Mouse (Mus musculus) induced T-regulatory cell, adult 2 months (primary cell): ENCODE measurements around the gene Agtpbp1.

Experiments
- DNase-seq: peaks from one replicate; pipeline ENCODE4 v3.0.0-alpha.2; 2012; ENCODE audit warnings: low read depth

Gene Agtpbp1

DNA sequence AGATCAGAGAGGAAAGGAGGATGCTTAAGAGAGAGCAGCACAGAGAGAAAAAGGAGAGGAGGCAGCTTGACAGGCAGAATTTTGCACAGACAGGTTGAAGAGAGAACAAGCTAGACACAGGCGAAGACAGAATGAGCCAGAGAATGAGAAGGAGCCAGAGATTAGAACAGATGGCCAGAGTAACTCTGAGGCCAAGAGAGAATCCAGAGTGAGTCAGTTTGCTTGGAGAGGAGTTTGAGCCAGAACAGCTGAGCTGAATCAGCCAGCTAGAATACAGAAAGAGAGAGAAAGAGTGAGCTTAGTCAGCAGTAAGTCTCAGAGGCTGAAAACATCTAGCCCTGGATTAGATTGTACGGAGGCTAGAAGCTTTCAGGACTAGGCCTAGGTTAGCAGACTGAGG, 12.5 kb downstream of the Agtpbp1 start:
- no peak for DNase-seq

DNA sequence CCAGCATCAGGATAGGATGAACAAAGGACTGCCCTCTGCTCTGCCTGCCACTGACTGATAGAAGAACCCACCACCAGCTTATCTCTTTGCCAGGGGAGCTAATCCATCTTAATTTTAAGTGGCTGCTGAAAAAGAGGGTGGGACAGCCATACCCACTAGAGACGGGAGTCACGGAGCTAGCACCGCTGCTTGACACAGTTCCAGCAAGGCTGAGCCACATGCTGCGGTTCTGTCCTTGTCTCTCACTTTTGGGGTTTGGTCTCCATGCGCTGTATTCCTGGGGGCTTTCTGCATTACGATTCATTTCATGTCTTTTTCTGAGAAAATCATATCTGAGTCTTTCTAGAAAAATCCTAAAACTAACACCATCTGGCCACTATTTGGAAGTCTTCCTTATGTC, 13.9 kb downstream of the Agtpbp1 start:
- DNase-seq, result no peak

DNA sequence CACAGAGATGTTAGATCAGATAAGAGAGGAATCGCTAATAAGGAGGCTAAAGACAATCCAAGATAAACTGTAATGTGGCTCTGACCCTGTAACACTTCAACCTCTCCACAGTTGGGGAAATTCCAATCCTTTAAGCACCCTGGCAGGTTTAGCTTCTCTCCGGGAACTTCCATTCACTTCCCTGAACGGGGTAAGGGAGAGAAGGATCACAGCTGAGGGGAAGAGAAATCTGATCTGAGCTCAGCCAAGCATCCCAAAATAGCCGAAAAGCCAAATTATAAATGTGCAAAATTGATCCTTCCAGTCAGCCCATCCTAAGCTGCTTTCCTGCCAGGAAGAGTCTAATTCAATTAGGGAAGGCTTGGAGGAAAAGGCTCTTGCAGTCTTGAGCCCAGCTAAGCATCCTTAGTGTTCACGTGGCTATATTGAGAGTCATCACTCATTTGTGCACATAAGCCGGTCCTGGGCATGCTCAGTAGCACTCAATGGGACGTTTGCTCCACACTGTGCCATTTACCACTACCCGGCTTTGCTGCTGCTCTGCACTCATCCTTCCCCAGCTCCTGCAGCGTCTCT, 19.0 kb downstream of the Agtpbp1 start:
- DNase-seq, result no peak

DNA sequence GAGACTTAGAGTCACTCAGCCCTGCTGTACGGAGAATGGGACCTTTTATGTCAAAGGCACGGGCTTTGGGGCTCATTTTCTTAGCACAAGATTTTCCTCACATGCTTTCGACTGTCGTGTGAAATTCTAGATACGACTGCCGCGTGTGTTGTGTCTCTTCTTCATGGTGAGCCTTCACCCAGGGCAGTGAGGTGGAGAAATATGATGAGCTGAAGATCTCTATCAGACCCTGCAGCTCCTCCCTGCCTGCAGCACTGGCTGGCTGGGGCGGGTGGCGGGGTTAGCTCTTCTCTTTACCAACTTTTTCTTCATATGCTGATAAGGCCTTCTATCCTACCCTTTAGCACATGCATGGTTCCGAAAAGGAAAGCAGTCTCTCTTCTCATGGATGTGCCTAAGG, 20.1 kb downstream of the Agtpbp1 start:
- no peak for DNase-seq

DNA sequence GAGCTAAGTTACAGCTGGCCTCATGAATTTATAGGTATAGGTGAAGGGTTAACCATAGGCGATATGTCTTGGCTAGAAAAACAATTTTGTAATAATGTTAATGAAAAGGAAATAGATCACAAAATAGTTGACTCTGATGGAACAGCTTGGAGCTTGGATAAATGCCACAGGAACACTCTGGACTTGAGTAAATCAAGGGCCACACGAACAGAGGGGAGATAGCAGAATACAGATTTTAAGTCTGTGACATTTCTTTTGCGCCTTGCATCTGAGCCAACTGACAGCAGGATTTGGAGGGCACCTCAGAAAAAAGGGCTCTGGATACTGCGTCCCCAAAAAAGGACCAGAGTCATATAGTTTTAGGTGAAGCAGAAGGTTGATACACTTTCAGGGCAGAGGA, 20.5 kb downstream of the Agtpbp1 start:
- no peak for DNase-seq

DNA sequence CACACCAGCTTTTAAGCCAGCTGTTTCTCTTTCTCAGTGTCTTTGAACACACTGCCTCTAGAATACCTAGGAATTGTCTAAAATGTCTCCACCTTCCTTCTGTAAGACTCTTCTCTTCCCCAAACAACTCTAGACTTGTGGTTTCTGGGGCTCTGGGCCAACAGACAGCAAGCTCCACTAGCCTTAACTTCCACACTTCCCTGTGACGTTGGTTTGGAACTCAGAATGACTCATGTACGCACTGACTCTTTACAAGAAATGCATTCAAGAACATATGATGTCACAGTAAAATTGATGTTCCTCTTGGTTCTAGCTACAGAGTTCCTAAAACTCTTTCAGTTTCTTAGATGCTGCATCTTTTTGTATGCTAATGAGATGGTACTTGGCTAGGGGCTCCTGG, 22.6 kb downstream of the Agtpbp1 start:
- DNase-seq, result no peak

DNA sequence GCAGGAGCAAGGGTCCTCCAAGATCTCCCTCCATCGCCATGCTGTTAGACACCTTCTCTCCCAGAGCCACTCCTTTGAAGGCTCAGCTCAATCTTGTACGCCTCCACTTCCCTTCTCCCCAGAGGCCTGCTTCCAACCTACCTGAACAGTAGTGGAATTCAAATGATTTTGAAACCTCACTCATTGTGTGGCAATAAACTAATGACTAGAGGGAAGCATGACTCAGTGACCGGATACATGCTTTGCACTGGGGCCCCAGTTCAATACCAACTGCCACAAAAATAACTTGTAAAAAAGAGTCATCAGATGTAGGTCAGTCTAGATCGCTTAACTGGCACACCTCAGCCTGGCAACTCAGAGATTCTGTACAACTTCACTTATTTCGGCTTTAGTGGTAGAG, 26.3 kb downstream of the Agtpbp1 start:
- DNase-seq, result no peak

DNA sequence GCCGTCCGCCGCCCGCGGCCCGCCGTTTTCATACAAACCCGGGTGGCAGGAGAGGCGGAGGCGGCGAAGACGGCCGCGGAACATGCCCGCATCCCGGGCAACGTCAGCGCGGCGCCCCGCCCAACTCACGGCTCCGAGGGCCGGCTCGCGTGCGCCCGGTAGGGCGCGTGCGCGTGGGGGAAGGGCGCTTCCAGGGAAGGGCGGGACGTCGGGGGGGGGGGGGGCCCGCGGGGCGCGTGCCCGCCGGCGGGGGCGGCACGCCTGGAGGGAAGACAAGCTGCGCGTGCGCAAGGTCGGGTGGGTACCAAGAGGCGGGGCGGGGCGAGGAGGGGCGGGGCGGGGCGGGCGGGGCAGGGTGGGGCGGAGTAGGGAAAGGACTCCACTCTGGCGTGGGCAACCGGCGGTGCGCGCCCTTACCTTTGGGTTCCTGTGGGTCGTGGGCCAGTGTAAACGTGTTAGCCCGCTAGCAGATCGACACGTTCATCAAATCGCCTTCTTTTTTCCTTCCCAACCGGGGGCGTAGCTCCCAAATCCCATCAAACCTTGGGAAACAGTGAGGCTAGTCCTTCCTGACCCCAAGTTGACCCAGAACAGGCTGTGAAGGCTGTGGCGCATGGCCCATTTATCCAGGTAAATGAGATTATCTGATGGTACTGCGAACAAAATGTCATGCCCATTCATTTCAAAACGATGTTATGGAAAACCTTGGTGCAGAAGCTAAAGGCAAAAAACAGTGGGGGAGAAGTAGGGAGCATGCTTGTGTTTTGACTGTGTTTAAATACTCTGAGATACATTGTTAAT, 27.6 kb downstream of the Agtpbp1 start:
- peak; percentile 94 for DNase-seq

DNA sequence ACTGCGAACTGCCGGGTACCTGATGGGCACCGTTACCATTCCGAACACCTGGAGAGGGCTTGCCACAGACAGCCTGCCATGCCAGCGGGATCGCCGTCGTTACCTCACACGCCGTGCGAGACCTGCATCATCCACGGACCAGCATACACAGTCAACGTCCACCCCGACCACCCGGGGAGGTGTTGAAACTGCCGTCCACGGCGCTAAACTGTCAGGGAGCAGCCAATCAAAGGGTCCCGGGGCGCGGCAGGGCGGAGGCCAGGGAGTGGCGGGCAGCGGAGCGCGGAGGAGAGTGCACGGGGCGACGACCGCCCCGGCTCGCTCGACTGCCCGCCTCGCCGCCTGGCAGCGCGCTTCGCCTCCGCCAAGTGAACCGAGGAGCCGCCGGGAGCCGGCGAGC, 28.4 kb downstream of the Agtpbp1 start:
- peak; percentile 68 for DNase-seq

DNA sequence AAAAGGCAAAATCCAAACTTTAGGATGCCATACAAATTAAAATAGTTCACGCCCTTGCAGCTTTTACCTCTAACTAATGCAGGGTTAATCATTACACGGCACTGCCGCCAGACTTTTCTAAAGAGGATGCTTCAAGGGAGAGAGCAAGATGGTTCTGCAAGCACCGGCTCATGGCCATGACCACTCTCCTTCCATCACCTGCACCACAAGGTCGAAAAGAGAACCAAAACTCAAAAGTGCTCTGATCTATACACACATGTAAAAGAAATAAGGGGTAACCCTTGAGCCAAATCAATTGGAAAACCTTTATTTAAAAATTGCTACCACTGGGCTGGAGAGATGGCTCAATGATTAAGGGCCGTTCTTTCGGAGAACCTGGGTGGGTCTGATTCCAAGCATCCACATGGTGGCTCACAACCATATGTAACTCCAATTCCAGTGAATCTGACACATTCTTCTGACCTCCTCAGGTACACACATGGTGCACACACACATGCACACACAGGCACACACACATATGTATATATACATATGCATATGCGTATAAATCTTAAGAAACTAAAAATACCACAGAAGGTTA, 29.3 kb downstream of the Agtpbp1 start:
- no peak for DNase-seq

DNA sequence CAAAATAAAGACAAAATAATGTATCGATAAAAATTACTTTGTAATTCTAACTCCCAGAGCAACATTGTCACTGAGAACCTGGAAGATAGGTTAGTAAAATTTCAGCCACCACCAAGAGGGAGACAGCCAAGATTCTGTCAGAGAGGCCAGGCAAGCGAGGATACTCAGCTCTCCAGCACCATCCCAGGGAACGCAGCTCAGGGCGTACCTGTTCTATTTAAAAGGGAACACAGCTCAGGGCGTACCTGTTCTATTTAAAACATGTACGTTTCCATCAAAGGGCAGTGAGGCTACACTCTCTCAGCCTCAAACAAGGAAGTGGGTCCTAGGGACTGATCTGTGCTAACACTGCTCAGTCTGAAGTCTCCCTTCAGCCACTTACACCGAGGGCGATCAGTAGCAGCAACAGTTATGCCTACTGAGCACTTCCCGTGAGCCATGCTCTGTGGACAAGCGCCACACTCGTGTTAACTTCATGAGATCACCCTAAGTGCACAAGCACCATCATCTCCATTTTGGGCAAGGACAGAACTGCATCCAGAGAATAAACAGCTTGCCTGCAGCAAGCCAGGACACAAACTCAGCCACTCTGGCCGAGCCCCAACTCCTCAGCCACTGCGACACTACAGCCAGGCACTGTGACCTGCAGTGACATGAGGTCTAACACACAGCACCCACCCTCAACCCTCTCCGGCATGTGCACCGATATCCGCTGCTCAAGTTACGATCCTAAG, 30.1 kb downstream of the Agtpbp1 start:
- no peak for DNase-seq

DNA sequence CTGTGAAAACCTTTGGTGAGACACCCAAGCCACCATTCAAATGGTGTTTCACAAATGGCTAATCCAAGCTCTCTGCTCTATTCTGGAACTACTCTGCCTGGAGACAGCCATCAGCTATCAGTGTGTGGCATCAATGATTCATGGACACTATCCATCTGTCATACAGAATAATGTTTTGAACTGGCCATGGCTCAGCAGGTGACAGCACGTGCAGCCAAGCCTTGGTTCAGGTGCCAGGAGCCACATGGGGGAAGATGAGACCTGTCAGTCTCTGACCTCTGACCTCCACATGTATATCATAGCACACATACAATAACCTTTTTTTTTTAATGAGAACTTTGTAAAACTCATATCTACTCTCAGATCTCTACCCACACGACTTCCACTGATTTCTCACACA, 32.3 kb downstream of the Agtpbp1 start:
- DNase-seq, result no peak

DNA sequence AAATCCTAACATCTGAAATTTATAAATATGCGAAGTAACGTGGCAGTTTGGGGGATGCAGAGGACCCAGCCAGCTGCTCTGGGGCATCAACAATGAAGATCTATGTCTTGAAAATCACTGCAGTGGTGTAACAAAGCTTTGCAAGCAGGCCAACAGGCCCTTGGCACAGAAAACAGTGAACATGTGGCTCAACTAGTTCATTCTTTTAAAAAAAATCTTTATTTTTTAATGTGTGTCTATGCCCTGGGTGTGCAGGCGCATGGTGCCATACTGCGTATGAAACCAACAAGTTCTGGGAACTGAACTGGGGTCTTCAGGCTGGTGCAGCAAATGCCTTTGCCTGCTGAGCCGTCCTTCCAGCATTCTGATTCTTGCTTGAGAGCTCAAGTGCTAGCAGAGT, 32.7 kb downstream of the Agtpbp1 start:
- no peak for DNase-seq

DNA sequence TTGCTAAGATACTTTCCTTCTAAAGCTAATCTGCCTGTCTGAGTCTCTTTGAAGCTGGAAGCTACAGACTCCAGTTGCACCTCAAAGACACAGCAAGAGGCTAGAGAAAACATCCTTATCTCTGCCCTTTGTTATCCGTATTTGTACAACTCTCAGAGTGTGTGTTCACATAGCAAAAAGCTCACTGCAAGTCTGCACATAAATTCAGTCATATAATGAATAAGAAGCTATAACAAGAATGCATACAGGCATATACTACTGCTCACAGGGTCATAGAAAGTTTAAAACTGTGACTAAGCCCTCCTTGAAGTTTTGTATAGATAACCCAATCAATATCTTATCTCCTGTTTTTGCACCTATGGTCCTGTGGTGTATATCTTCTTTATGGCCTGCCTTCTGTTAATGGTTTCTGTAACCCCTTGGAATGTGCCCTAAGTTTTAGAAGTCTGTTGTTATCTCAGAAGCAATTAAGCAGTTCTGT, 35.7 kb downstream of the Agtpbp1 start:
- no peak for DNase-seq

DNA sequence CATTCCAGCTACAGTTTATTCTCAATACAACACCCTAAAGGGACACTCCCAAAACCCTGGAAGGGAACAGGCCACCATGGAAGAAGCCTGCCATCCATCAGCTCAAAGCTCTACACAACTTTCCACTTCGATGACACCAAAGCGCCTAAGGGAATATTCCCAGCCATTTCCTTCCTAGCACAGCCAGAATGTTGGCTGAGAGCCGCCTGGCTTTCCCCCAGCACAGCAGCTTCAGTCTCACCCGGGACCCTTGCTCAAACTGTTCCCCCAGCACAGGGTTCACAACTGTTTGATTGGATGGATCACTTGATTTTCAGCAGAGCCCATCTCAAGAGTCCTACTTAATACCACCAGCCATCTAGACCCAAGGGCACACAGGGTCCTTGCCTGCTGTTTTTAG, 37.3 kb downstream of the Agtpbp1 start:
- DNase-seq, result no peak

DNA sequence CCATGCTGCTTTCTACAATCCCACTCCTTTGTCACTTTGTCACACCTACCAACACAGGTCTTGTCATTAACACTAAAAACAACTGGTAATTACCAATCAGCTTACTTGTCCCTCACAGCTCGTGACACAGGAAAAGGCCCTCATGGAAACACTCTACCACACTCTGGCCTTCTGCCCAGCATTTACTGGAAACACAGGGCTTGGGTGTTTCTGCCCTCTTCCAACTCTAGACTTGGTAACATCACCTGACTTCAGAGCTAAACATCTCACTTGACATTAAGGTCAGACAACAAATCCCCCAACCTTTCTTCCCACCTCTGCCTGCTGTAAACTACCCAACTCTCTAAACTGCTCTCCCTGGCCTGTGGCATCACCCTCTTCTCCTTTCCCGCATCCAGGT, 37.9 kb downstream of the Agtpbp1 start:
- no peak for DNase-seq

DNA sequence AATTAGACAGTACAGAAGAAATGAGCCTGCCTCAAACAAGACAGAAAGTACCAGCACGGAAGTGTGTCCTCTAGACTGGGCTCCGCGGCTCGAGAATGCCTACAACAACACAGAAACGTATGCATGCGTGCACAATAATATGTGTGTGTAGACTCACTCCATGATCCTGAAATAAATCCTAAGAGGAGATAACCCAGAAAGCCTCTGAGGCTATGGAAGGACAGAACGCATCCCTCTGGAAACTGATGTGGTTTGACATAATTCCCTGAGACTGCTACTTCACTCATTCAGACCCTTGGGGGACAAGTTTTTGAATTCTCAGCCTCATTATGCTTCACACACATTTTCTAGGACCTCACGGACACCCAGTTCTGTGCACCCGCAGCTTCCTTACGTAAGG, 42.6 kb downstream of the Agtpbp1 start:
- no peak for DNase-seq

DNA sequence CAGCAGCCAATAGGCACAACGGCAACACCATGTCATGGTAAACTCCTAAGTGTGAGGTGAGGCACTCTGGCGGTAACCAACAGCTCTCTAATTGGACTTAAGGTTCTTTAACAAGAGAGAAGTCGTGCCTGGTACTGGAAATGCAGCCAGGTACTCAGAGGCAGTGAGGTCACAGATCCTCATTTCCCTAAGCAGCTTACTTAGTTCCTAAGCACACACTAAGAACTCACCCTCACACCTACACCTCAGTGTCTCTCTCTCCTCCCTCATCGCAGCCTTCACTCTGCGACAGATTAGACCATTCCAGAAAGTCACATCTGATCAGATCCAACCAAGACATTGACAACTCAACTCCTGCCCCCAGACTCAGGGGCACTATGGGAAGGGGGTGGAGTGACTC, 45.0 kb downstream of the Agtpbp1 start:
- DNase-seq, result no peak

DNA sequence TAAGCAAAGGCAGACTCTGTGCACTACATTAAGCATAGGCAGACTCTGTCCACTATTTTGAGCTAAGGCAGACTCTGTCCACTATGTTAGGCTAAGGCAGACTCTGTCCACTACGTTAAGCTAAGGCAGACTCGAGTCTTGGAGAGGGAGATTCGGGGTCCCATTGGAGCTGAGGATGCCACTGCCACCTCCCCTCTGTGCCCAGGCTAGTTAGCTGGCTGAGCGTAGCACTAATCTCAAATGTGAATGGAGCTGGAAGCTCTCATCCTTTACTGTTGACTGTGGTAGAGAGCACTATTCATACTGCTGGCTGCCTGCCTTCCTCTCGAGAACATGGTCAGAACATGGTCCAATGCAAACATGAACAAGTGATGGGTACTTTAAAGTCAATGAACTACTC, 46.4 kb downstream of the Agtpbp1 start:
- no peak for DNase-seq

DNA sequence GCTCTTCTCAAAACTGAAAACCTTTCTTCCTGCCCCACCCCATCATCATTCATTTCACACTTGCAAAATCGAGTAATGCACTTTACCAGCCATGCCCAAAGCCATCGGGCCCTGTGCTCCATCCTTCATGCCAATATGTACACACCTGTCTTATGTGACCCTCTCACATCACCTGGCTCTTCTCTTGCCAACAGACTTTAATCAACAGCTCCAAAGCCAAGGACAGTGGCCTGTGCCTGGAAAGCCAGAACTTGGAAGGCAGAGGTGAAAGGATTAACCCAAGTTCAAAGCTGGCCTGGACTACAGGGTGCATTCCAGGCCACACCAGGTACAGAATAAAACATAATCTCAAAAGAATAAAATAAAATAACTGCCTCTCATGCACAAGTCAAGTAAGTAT, 48.4 kb downstream of the Agtpbp1 start:
- DNase-seq, result no peak

DNA sequence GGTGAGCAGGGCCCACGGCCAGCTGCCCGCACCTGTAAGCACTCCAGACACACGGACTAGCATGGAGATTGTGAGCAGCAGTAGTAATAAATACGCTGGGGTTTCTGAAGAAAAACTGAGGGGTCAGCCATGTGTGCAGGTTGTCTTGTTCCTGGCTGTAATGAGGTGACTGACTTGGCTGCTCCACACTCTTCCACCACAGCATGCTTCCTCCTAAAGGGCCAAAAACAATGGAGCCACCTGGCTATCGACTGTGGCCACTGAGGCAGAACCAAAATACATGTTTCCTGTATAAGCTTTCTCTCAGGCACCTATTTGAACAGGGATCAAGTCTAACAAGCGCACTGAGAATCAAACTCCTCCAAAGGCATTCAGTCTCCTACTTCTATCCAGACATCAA, 49.3 kb downstream of the Agtpbp1 start:
- DNase-seq, result no peak

DNA sequence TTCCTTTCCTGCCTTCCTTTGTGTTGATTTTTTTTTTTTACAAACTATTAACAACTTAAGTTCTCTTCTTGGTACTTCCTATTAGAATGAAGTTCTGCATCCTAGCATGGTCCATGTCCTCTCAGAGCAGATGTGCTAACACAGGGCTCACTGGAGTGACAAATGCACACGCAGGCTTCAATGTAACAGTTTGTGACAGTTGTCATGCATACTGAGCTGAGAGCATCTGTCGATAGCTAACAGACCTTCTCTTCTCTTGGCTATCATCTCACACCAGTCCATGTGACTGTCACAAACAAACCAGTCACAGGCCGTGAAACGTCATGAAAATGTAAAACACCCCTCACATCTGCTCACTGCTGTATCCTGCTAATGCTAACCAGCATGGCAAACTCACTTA, 50.7 kb downstream of the Agtpbp1 start:
- DNase-seq, result no peak

DNA sequence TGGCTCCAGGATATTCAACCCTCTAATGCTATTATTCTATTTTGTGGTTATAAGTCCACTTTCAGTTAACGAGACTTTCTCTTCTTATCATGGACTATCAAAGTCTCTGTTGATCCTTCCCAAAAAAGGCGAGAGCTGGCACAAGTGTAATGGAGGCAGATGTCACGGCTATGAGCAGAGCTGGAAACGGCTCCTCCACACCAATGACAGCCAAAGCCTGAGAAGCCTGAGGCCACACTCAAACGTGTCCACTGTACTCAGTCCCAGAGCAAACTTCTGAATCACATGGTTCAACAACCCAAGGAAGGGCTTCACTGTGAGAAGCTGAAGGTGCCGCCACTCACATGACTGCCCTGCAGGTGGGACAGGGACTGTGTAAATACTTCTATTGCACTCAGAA, 51.7 kb downstream of the Agtpbp1 start:
- no peak for DNase-seq
